Mouse (Mus musculus) kidney, embryonic 16.5 days (tissue): ENCODE measurements at regions not wholly inside any gene's neighbourhood (a gene's known extent, or its start where the extent isn't known, plus 50 kb on each side); places are given as distances from the start of the nearest gene placed in this dataset.

Experiments used
- ATAC-seq: fragments of 200-750 bp; cut with Nextera tagmentation; 2 replicates; pipeline ENCODE4 v1.8.0; 2017; ENCODE audit warnings: moderate TSS enrichment; ENCODE audit not compliant: low FRiP score, low TSS enrichment
- H3K27ac ChIP-seq: fragments of 300-500 bp; sonication (generic); 2 replicates; pipeline ENCODE4 v1.5.1; 2014; ENCODE audit warnings: low read length
- H3K27me3 ChIP-seq: fragments of 300-500 bp; sonication (generic); 2 replicates; pipeline ENCODE4 v1.6.1; 2014; ENCODE audit warnings: low read length, control low read depth, mixed read lengths; ENCODE audit not compliant: insufficient read depth
- H3K36me3 ChIP-seq: fragments of 300-500 bp; sonication (generic); 2 replicates; pipeline ENCODE4 v1.6.1; 2014; ENCODE audit warnings: low read length, control low read depth, mixed read lengths; ENCODE audit not compliant: insufficient read depth
- H3K4me1 ChIP-seq: fragments of 300-500 bp; sonication (generic); 2 replicates; pipeline ENCODE4 v1.6.1; 2014; ENCODE audit warnings: low read length, control low read depth, mixed read lengths; ENCODE audit not compliant: insufficient read depth
- H3K4me2 ChIP-seq: fragments of 300-500 bp; sonication (generic); replicated peaks from 2 replicates; pipeline ENCODE4 v1.6.1; 2014; ENCODE audit warnings: low read depth, low read length
- H3K4me3 ChIP-seq: fragments of 300-500 bp; sonication (generic); 2 replicates; pipeline ENCODE4 v1.5.1; 2014; ENCODE audit warnings: mild to moderate bottlenecking, low read length
- H3K9ac ChIP-seq: fragments of 300-500 bp; sonication (generic); replicated peaks from 2 replicates; pipeline ENCODE4 v1.6.1; 2014; ENCODE audit warnings: low read length
- H3K9me3 ChIP-seq: fragments of 300-500 bp; sonication (generic); 2 replicates; pipeline ENCODE4 v1.6.1; 2016; ENCODE audit warnings: low read length, control low read depth
- WGBS: fragments of 180-500 bp; shearing (Covaris S2); extraction: QIAGEN DNeasy Blood & Tissue Kit; methylation state at CpG from one replicate; pipeline ENCODE4 v1.1.7; 2014; 5-methylcytosine and 5-hydroxymethylcytosine counted together

DNA sequence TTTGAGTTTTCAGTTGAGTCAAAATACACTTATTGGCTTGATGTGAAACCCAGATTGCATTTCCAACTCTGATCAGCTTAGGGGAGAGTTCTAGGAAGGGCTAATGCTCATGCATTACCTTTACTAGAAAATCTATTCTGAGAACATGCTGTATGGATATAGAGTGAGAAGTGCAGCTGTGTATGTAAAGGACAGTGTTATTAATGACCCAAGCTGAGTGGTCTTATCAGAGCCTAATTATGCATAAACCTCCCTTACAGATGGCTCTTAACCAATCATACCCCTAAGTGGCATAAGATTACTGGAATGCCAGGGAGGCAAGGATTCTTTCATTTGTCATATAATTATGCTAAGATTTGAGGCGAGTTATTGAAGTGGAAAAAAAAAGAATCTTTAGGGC is 210.6 kb upstream of the 2610001J05Rik start:
- no peak overlapping the region for H3K27ac ChIP-seq
- no peak overlapping the region for H3K4me2 ChIP-seq
- no peaks in the 10 kb centered on the region for H3K9me3 ChIP-seq
- H3K4me1 ChIP-seq: no peaks in the 10 kb centered on the region
- no peak for ATAC-seq
- H3K27me3 ChIP-seq: no peaks in the 10 kb centered on the region
- no peak overlapping the region for H3K9ac ChIP-seq
- H3K4me3 ChIP-seq: no peak overlapping the region
- no peaks in the 10 kb centered on the region for H3K36me3 ChIP-seq
- WGBS: 63% methylated on average over 1 of the region's 1 CpGs

GRCm38 (mm10) chr6:14063735-14064134 is 192.4 kb upstream of the 2610001J05Rik start:
- no peak overlapping the region for H3K4me2 ChIP-seq
- no peak overlapping the region for H3K9ac ChIP-seq
- H3K27ac ChIP-seq: no peak overlapping the region
- WGBS: 64% methylated on average over 2 of the region's 2 CpGs
- no peaks in the 10 kb centered on the region for H3K27me3 ChIP-seq
- H3K36me3 ChIP-seq: no peaks in the 10 kb centered on the region
- H3K9me3 ChIP-seq: no peaks in the 10 kb centered on the region
- ATAC-seq: no peak
- no peaks in the 10 kb centered on the region for H3K4me1 ChIP-seq
- no peak overlapping the region for H3K4me3 ChIP-seq

GRCm38 (mm10) chr6:14046560-14046959 is 175.2 kb upstream of the 2610001J05Rik start:
- Histone ChIP-seq H3K4me3 (no peak overlapping the region), H3K9ac (no peak overlapping the region), H3K27me3 (no peaks in the 10 kb centered on the region), H3K4me1 (no peaks in the 10 kb centered on the region), H3K36me3 (no peaks in the 10 kb centered on the region), H3K27ac (no peak overlapping the region), H3K4me2 (no peak overlapping the region), H3K9me3 (no peaks in the 10 kb centered on the region)
- 78% methylated on average over 5 of the region's 5 CpGs for WGBS
- ATAC-seq: no peak

DNA sequence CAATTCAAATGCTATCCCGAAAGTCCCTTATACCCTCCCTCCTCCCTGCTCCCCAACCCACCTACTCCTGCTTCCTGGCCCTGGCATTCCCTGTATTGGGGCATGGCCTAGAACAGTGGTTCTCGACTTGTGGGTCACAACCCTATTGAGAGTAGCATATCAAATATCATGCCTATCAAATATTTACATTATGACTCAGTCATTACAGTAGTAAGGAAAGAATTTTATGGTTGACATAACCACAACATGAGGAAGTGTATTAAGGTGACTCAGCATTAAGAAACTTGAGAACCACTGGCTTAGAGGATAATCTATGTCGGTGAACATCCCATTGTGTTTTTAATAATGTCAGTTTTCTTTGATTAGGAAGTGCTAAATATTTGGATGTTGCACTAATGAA is 173.3 kb upstream of the 2610001J05Rik start:
- no peak overlapping the region for H3K4me3 ChIP-seq
- no peak overlapping the region for H3K4me2 ChIP-seq
- ATAC-seq: no peak
- H3K27ac ChIP-seq: no peak overlapping the region
- H3K4me1 ChIP-seq: no peaks in the 10 kb centered on the region
- 76% methylated on average over 3 of the region's 3 CpGs for WGBS
- H3K9me3 ChIP-seq: no peaks in the 10 kb centered on the region
- no peak overlapping the region for H3K9ac ChIP-seq
- H3K27me3 ChIP-seq: no peaks in the 10 kb centered on the region
- H3K36me3 ChIP-seq: no peaks in the 10 kb centered on the region

GRCm38 (mm10) chr6:14025898-14026297 is 154.6 kb upstream of the 2610001J05Rik start:
- ATAC-seq: no peak
- Histone ChIP-seq H3K9me3 (no peaks in the 10 kb centered on the region), H3K4me3 (no peak overlapping the region), H3K27ac (no peak overlapping the region), H3K36me3 (no peaks in the 10 kb centered on the region), H3K4me2 (no peak overlapping the region), H3K9ac (no peak overlapping the region), H3K4me1 (no peaks in the 10 kb centered on the region), H3K27me3 (no peaks in the 10 kb centered on the region)
- 72% methylated on average over 2 of the region's 2 CpGs for WGBS

- H3K9me3 ChIP-seq: no peaks in the 10 kb centered on the region
- H3K4me3 ChIP-seq: no peak overlapping the region
- H3K9ac ChIP-seq: no peak overlapping the region
- 84% methylated on average over 2 of the region's 2 CpGs for WGBS
- H3K4me2 ChIP-seq: no peak overlapping the region
- H3K4me1 ChIP-seq: no peaks in the 10 kb centered on the region
- no peak overlapping the region for H3K27ac ChIP-seq
- no peaks in the 10 kb centered on the region for H3K36me3 ChIP-seq
- H3K27me3 ChIP-seq: no peaks in the 10 kb centered on the region
- ATAC-seq: no peak
Observed at GRCm38 (mm10) chr6:14018928-14019327, 147.6 kb upstream of the 2610001J05Rik start.

GRCm38 (mm10) chr6:13982606-13983389 is 111.5 kb upstream of the 2610001J05Rik start:
- H3K27ac ChIP-seq: no peak overlapping the region
- peaks cover 7% of the 10 kb centered on the region for H3K9me3 ChIP-seq
- H3K4me2 ChIP-seq: no peak overlapping the region
- ATAC-seq: no peak
- no peak overlapping the region for H3K9ac ChIP-seq
- no peaks in the 10 kb centered on the region for H3K36me3 ChIP-seq
- no peaks in the 10 kb centered on the region for H3K27me3 ChIP-seq
- H3K4me3 ChIP-seq: no peak overlapping the region
- WGBS: 88% methylated on average over 10 of the region's 10 CpGs
- H3K4me1 ChIP-seq: no peaks in the 10 kb centered on the region

- no peaks in the 10 kb centered on the region for H3K4me1 ChIP-seq
- ATAC-seq: no peak
- H3K4me2 ChIP-seq: no peak overlapping the region
- H3K27me3 ChIP-seq: no peaks in the 10 kb centered on the region
- no peak overlapping the region for H3K4me3 ChIP-seq
- no peaks in the 10 kb centered on the region for H3K36me3 ChIP-seq
- peaks cover 8% of the 10 kb centered on the region for H3K9me3 ChIP-seq
- H3K27ac ChIP-seq: no peak overlapping the region
- H3K9ac ChIP-seq: no peak overlapping the region
- WGBS: 77% methylated on average over 14 of the region's 14 CpGs
Observed at GRCm38 (mm10) chr6:13974710-13975506, 103.6 kb upstream of the 2610001J05Rik start.

- Histone ChIP-seq H3K4me2 (no peak overlapping the region), H3K9me3 (no peaks in the 10 kb centered on the region), H3K27ac (no peak overlapping the region), H3K9ac (no peak overlapping the region), H3K27me3 (no peaks in the 10 kb centered on the region), H3K36me3 (no peaks in the 10 kb centered on the region), H3K4me3 (no peak overlapping the region), H3K4me1 (no peaks in the 10 kb centered on the region)
- no peak for ATAC-seq
- 67% methylated on average over 2 of the region's 2 CpGs for WGBS
Observed at GRCm38 (mm10) chr6:13964471-13964870, 93.2 kb upstream of the 2610001J05Rik start.

GRCm38 (mm10) chr6:13964013-13964412 is 92.7 kb upstream of the 2610001J05Rik start:
- 90% methylated on average over 2 of the region's 2 CpGs for WGBS
- Histone ChIP-seq H3K27ac (no peak overlapping the region), H3K4me3 (no peak overlapping the region), H3K4me2 (no peak overlapping the region), H3K27me3 (no peaks in the 10 kb centered on the region), H3K9me3 (no peaks in the 10 kb centered on the region), H3K9ac (no peak overlapping the region), H3K36me3 (no peaks in the 10 kb centered on the region), H3K4me1 (no peaks in the 10 kb centered on the region)
- ATAC-seq: no peak
